Mouse (Mus musculus) cortical plate, adult 2 months (tissue): ENCODE results near the gene Shisa8. TPM values are rescaled to one million over a fixed set of nuclear protein-coding genes. Genes with fewer than 3 reads are reported as not detected.

ENCODE experiments used
- H3K27ac ChIP-seq: fragments of 200-500 bp; 2 replicates; pipeline ENCODE4 v1.5.1; 2012; ENCODE audit warnings: low read length, control low read depth, inconsistent platforms; ENCODE audit not compliant: insufficient read depth
- H3K4me1 ChIP-seq: fragments of 200-500 bp; 2 replicates; pipeline ENCODE4 v1.6.1; 2011; ENCODE audit warnings: low read length; ENCODE audit not compliant: control insufficient read depth, insufficient read depth
- H3K4me3 ChIP-seq: fragments of 200-500 bp; 2 replicates; pipeline ENCODE4 v1.5.1; 2011; ENCODE audit warnings: mild to moderate bottlenecking, low read length, control low read depth; ENCODE audit not compliant: insufficient read depth
- CTCF ChIP-seq: fragments of 200-500 bp; IDR thresholded peaks from 2 replicates; pipeline ENCODE4 v1.5.1; 2011; ENCODE audit warnings: mild to moderate bottlenecking, control low read depth, low read length; ENCODE audit not compliant: insufficient read depth; ENCODE audit errors: extremely low read depth
- POLR2A ChIP-seq: fragments of 200-500 bp; IDR thresholded peaks from 2 replicates; pipeline ENCODE4 v1.6.1; 2011; ENCODE audit warnings: mild to moderate bottlenecking, low read length, control low read depth; ENCODE audit not compliant: insufficient read depth; ENCODE audit errors: extremely low read depth
- polyA plus RNA-seq: library from polyadenylated mRNA; depleted of rRNA; stranded (reverse); fragments of >200 nt; gene quantifications from 2 replicates; pipeline ENCODE4 v1.2.3, GENCODE M21; 2012

The Shisa8 gene
- polyA plus RNA-seq, 1 experiment = 5.3 TPM

- TF ChIP-seq CTCF = no peak
- TF ChIP-seq POLR2A = no peak
- no peak within 1 kb of the TSS for H3K27ac ChIP-seq
- no peaks in the 10 kb centered on the region for H3K4me1 ChIP-seq
- peak within 1 kb of the TSS; percentile 35 for H3K4me3 ChIP-seq
Observed at GRCm38 (mm10) chr15:82223657-82224601, 11.3 kb upstream of the Shisa8 start, which contains the start of gene Tnfrsf13c. TSS of gene Tnfrsf13c (minus strand) at chr15:82224369.

- H3K4me3 ChIP-seq = no peak overlapping the region; the same call in 1 of the 2 replicates
- no peaks in the 10 kb centered on the region for H3K4me1 ChIP-seq
- H3K27ac ChIP-seq = no peak overlapping the region
- TF ChIP-seq POLR2A (no peak), CTCF (no peak)
Observed at GRCm38 (mm10) chr15:82223251-82223650, 10.6 kb upstream of the Shisa8 start.

- Histone ChIP-seq H3K4me1 (no peaks in the 10 kb centered on the region), H3K4me3 (no peak overlapping the region)
- 0 out of 2 replicates have a peak, but pooled peaks have one; percentile 8 for TF ChIP-seq CTCF
- TF ChIP-seq POLR2A = no peak
Observed at GRCm38 (mm10) chr15:82221104-82221860, 8.7 kb upstream of the Shisa8 start.

GRCm38 (mm10) chr15:82220003-82220675 is 7.5 kb upstream of the Shisa8 start:
- no peak overlapping the region for H3K27ac ChIP-seq
- H3K4me1 ChIP-seq = no peaks in the 10 kb centered on the region
- TF ChIP-seq CTCF (no peak), POLR2A (no peak)
- H3K4me3 ChIP-seq = no peak overlapping the region

More at GRCm38 (mm10) chr15:82221104-82221860, 8.7 kb upstream of the Shisa8 start:
- no peak overlapping the region for H3K27ac ChIP-seq

- no peak overlapping the region for H3K4me3 ChIP-seq
- H3K27ac ChIP-seq = no peak overlapping the region
- TF ChIP-seq POLR2A (no peak), CTCF (no peak)
- H3K4me1 ChIP-seq = no peaks in the 10 kb centered on the region
Observed at GRCm38 (mm10) chr15:82218778-82219666, 6.4 kb upstream of the Shisa8 start.

GRCm38 (mm10) chr15:82217980-82218379 is 5.4 kb upstream of the Shisa8 start:
- Histone ChIP-seq H3K4me1 (no peaks in the 10 kb centered on the region), H3K4me3 (no peak overlapping the region), H3K27ac (no peak overlapping the region)
- TF ChIP-seq CTCF (no peak), POLR2A (no peak)

GRCm38 (mm10) chr15:82217039-82217438 is 4.4 kb upstream of the Shisa8 start:
- no peak overlapping the region for H3K4me3 ChIP-seq
- H3K27ac ChIP-seq = no peak overlapping the region
- TF ChIP-seq POLR2A (no peak), CTCF (no peak)
- no peaks in the 10 kb centered on the region for H3K4me1 ChIP-seq

- H3K4me3 ChIP-seq = no peak overlapping the region
- TF ChIP-seq CTCF (no peak), POLR2A (no peak)
- no peaks in the 10 kb centered on the region for H3K4me1 ChIP-seq
- no peak overlapping the region for H3K27ac ChIP-seq
Observed at GRCm38 (mm10) chr15:82216142-82216827, 3.7 kb upstream of the Shisa8 start.
